Mouse (Mus musculus): ENCODE measurements around the gene Fads2.

DNA sequence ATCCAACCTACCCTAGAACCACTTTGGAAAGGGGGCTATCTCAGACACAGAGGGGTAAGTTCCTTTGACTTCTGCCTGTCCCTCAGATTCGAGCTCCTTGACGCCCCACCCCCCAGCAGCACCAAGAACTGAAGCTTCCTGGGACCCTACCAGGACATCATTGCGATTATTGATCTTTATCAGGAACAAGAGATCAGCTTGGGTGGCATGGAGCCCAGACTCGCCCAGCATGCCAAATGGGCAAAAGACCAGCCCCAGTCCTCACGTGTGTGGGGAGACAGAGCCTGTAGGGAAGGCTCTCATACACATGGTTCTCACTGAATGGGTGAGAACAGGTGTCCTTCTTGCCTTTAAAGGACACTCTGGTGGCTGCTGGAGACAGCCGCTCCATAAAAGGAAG is 2.7 kb upstream of the Fads2 start:
- TF ChIP-seq CTCF (conservative IDR thresholded peaks at IDR 0.05; ENCODE audit: low read length) (no peak), POU5F1 (IDR thresholded peaks at IDR 0.05; ENCODE audit: borderline replicate concordance, low read length) (no peak), NANOG (IDR thresholded peaks at IDR 0.05; ENCODE audit: borderline replicate concordance, low read length) (no peak)
